8 mouse cellular contexts compared by ENCODE assay signal in the genomic region with DNA sequence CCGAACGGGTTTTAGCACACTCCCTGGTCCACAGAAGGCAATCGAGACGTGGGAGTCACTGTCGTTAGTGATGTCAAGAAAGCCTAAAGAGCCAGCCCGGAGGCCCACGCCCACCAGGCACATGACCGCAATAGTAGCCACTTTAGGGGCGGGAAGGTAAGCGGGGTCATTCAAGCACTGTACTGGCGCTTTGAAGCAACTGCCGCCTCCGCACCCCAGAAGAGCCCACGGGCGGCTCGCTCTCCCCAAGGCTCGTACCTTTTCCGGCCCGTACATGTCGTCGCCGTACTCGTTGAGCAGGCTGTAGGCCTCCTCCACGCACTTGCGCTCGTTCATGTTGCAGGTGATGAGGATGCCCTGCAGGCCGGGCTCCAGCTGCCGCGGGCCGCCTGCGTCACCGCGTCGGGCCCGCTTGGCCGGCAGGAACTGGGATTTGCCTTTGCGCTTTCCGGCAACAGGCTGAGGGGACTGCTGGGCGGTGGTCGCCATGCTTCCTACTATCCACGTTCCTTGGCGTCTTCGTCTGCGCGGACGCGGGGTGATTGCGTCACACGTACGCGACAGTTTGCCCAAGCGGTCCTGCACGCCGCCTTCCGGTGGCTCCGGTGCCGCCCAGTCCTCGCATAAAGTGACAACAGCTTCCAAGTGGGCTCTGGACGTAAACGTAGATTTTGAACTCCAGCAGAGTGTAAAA. TPM values are rescaled to one million over a fixed set of nuclear protein-coding genes. Genes with fewer than 3 reads are reported as not detected.
DNase-seq lines count a peak whose midpoint lies in the region; ATAC-seq lines count a peak whose summit lies in the region.

A gene (minus strand): TSS at position 546 of the 694 bp plus-strand sequence.

- peaks cover 29% of the 10 kb centered on the region for H3K36me3 ChIP-seq in hindbrain, embryonic 16.5 days (ENCODE audit: control insufficient read depth, insufficient read depth, low read length)
- H3K36me3 ChIP-seq in macrophage (ENCODE audit: inconsistent target): peaks cover 31% of the 10 kb centered on the region

- peak; percentile 85 for DNase-seq in WW6 (ENCODE audit: low read depth, low spot score)
- DNase-seq in cerebellum, postnatal 4 days (ENCODE audit: low spot score in 2 of 2): peak; percentile 96 to 99
- DNase-seq in gastrocnemius, adult 18-20 months (ENCODE audit: low spot score): peak; percentile 93
- peak; percentile 95 to 98 for DNase-seq in left cerebral cortex, adult 18-20 months (ENCODE audit: low spot score in 2 of 2)
- DNase-seq in right cerebral cortex, adult 18-20 months: peak; percentile 96
- peak; percentile 85 for DNase-seq in urinary bladder, postnatal 10 days (ENCODE audit: low spot score)

- WGBS in hindbrain, embryonic 16.5 days: under 1% methylated on average over 60 of the region's 60 CpGs
- under 1% methylated on average over 60 of the region's 60 CpGs for WGBS in macrophage (ENCODE audit: missing documents)

- peak within 1 kb of the TSS; percentile 78 for H3K9ac ChIP-seq in hindbrain, embryonic 16.5 days (ENCODE audit: low read depth, low read length)

- H3K4me1 ChIP-seq in hindbrain, embryonic 16.5 days (ENCODE audit: control insufficient read depth, insufficient read depth, low read depth, low read length): peaks cover 3% of the 10 kb centered on the region

- H3K27ac ChIP-seq in hindbrain, embryonic 16.5 days (ENCODE audit: low read depth, low read length): peak within 1 kb of the TSS; percentile 71
- H3K27ac ChIP-seq in macrophage: peak within 1 kb of the TSS; percentile 42

- H3K79me2 ChIP-seq in macrophage (ENCODE audit: inconsistent target): peaks cover 9% of the 10 kb centered on the region

- peak within 1 kb of the TSS; percentile 72 for H3K4me3 ChIP-seq in hindbrain, embryonic 16.5 days (ENCODE audit: low read length)
- H3K4me3 ChIP-seq in macrophage (ENCODE audit: inconsistent target): peak within 1 kb of the TSS; percentile 95

- H3K4me2 ChIP-seq in hindbrain, embryonic 16.5 days (ENCODE audit: low read length): peak within 1 kb of the TSS; percentile 69

- 0 out of 2 replicates have a peak, but pooled peaks cover 2% of the 10 kb centered on the region for H3K27me3 ChIP-seq in hindbrain, embryonic 16.5 days (replicated peaks; ENCODE audit: control insufficient read depth, insufficient read depth, low read length)

- no peaks in the 10 kb centered on the region for H3K9me3 ChIP-seq in hindbrain, embryonic 16.5 days (ENCODE audit: control insufficient read depth, low read length)

- peak; percentile 98 for ATAC-seq in hindbrain, embryonic 16.5 days

RNA-seq across cellular contexts. Expression of the gene that starts here (rescaled TPM):
- total RNA-seq in gastrocnemius, adult 18-20 months (2021): 10 to 100 TPM; 16.7 to 16.8 TPM
- polyA plus RNA-seq in hindbrain, embryonic 16.5 days (2015; fragmentation: Nextera tagmentation; extraction: Ambion mirVana): 75.4 and 78.4 TPM in 2 replicates
- 10 to 100 TPM; 48.3 to 50.7 TPM for total RNA-seq in left cerebral cortex, adult 18-20 months (2021)
- 10 to 100 TPM in 16 of 26 experiments, 1 to 10 TPM in 10; 3.1 to 23.4 (median 11.6) TPM for total RNA-seq in macrophage (2018; cell fraction: chromatin; rRNA removed)
- 10 to 100 TPM; 22.0 to 36.4 (median 27.2) TPM for total RNA-seq in macrophage (2018; cell fraction: cytosol; rRNA removed)
- total RNA-seq in macrophage (2018; cell fraction: nucleus; rRNA removed): 10 to 100 TPM in 25 of 26 experiments, 1 to 10 TPM in 1; 8.6 to 41.0 (median 18.7) TPM
- polyA plus RNA-seq in macrophage (2018): 25.7 to 44.7 TPM (median 38.1 TPM) in 3 replicates

Comparison
In these comparisons a context has a peak if more than half of its experiments do, and no peak if none do; other contexts are left out.
1. Peak in every context shown above with its lines: DNase-seq, ATAC-seq, H3K4me3 ChIP-seq and H3K27ac ChIP-seq.